Mouse (Mus musculus) brain, embryonic 14.5 days (tissue): ENCODE measurements around the gene Adam12. TPM values are rescaled to one million over a fixed set of nuclear protein-coding genes. Genes with fewer than 3 reads are reported as not detected.
"Not testable (repeated sequence)": the region's sequence is repeated elsewhere in the genome, so short reads cannot be mapped to it uniquely, and the experiment has no call there.

ENCODE experiments used
- DNase-seq: peaks from one replicate; pipeline ENCODE4 v3.0.0-alpha.2; 2011; ENCODE audit warnings: low read depth
- CTCF ChIP-seq: fragments of 200-500 bp; IDR thresholded peaks from 2 replicates; pipeline ENCODE4 v1.5.1; 2012; ENCODE audit warnings: inconsistent platforms, mild to moderate bottlenecking, moderate library complexity, borderline replicate concordance; ENCODE audit not compliant: insufficient read depth, insufficient read length; ENCODE audit errors: extremely low read depth
- POLR2A ChIP-seq: fragments of 200-500 bp; IDR thresholded peaks from 2 replicates; pipeline ENCODE4 v1.6.1; 2012; ENCODE audit warnings: mild to moderate bottlenecking, inconsistent platforms, borderline replicate concordance; ENCODE audit not compliant: poor library complexity, insufficient read depth, insufficient read length, severe bottlenecking; ENCODE audit errors: extremely low read depth
- polyA plus RNA-seq: library from polyadenylated mRNA; depleted of rRNA; stranded (reverse); fragments of >200 nt; gene quantifications from 2 replicates; pipeline ENCODE4 v1.2.3, GENCODE M21; 2012

Adam12 gene
- polyA plus RNA-seq, 1 experiment = 6.3 TPM

GRCm38 (mm10) chr7:133899391-133899790 lies 332.6 kb downstream of the Adam12 start:
- no peak for DNase-seq
- TF ChIP-seq CTCF = no peak

DNA sequence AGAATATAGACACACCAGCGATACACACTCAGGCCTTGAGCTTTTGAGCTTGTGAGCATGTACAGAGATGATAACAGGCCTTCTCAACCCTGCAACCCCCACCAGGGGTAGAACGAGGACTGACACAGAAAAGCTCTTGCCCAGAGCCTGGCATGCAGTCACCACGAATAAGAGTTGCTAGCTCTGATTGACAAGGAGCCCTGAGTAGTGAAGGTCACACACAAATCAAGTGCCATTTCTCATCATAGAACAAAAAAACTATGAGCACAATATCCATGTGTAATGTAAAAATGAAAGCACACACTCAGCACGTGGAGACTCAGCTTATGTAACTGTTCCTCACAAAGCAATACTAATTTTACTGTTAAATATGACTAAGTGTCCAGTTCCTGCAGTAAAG lies 340.1 kb downstream of the Adam12 start:
- TF ChIP-seq CTCF (no peak), POLR2A (no peak)
- no peak for DNase-seq

GRCm38 (mm10) chr7:133891298-133891697 lies 340.6 kb downstream of the Adam12 start:
- TF ChIP-seq CTCF = no peak
- TF ChIP-seq POLR2A = no peak
- DNase-seq = no peak

- TF ChIP-seq CTCF = no peak
- no peak for TF ChIP-seq POLR2A
- DNase-seq = no peak
These were observed 342.0 kb downstream of the Adam12 start for GRCm38 (mm10) chr7:133889986-133890385.

DNA sequence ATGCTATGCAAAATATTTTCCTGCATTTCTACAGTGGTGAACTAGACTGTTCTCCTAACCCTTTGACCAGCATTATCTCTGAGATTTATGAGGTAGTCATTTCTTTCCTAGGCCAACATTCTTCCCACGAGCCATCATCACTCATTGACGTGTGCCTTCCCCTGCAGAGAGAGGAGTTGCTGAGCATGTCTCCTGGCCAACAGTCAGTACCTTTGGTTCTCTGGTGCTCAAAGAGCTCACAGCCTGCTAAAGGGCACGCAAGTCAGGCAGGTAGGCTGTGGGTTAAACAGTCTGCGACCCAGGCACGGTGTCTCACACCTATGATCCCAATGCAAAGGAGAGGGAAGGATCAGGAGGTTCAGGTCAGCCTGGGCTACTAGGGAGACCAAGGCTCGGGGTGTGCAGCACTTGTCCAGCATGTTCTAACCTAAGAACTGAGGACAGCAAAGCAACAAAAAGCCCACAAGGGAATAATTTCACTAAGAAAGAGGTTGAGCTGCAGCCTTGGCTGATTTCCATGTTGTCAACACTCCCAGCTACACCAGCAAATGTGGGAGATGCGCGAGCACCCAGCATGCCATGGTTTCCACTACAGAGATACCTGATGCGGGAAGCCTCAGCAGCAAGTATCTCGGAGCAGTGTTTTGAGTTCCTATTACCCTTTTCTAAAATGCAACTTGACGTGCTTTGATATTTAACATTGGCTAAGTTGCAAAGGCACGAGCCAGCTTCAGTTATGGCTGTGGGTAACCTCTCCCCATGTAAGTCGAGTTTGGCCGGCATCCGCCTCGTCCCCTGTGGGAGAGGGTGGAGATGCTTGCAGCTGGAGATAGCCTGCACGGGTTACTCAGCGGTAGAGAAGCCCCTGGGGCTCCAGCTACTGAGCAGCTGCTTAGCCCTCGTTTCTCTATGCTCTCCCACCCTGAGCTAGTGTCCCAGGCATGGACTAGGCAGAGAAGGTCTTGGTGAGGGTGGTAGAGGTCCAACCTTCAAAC lies 342.7 kb downstream of the Adam12 start:
- DNase-seq = peak; percentile 17

GRCm38 (mm10) chr7:133884759-133885431 lies 347.1 kb downstream of the Adam12 start:
- DNase-seq = not testable (repeated sequence)

More for the DNA sequence above, 342.7 kb downstream of the Adam12 start:
- TF ChIP-seq CTCF = no peak

DNA sequence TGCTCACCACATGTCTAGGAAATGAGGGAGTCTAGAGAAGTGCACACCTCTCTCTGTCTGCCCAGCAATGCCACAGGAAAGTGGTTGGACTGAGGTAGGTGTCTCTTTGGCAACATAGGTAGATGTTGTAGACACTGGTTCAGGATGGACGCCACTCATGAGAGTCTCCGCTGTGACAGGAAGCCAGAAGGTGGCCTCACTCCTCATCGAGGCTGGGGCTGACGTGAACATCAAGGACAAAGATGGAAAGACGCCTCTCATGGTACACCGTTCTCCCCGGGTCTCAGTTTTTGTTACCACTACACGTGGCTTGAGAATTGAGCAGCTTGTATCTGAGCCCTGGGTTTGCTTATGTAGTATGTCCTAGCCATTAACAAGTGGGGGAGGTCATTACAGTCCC lies 352.2 kb downstream of the Adam12 start:
- no peak for DNase-seq
- TF ChIP-seq CTCF = no peak
- no peak for TF ChIP-seq POLR2A

GRCm38 (mm10) chr7:133876646-133877342 lies 355.2 kb downstream of the Adam12 start:
- DNase-seq = no peak
- TF ChIP-seq POLR2A = no peak
- no peak for TF ChIP-seq CTCF

- no peak for DNase-seq
- TF ChIP-seq POLR2A (no peak), CTCF (no peak)
These were observed 355.8 kb downstream of the Adam12 start for GRCm38 (mm10) chr7:133876139-133876538.

DNA sequence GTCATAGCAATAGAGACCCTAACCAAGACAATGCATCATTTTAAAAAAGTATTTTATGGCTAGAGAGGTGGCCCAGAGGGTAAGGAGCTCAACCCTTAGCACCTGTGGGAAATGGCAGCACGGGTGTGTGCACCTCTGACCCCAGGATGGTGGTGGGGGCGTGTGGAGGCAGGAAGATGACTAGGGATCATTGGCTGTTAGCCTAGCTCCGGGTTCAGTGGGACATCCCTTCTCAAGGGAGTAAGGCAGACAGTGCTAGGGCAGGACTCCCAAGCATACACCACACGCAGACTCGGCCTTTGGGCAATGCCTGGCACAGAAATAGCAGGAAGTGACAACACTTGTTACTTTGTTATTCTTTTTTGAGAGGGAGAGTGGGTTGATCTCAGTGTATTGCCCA lies 359.2 kb downstream of the Adam12 start:
- TF ChIP-seq CTCF = no peak
- no peak for TF ChIP-seq POLR2A

GRCm38 (mm10) chr7:133870265-133870664 lies 361.7 kb downstream of the Adam12 start:
- no peak for DNase-seq
- TF ChIP-seq POLR2A = no peak
- TF ChIP-seq CTCF = no peak

More for the DNA sequence above, 359.2 kb downstream of the Adam12 start:
- DNase-seq = no peak

DNA sequence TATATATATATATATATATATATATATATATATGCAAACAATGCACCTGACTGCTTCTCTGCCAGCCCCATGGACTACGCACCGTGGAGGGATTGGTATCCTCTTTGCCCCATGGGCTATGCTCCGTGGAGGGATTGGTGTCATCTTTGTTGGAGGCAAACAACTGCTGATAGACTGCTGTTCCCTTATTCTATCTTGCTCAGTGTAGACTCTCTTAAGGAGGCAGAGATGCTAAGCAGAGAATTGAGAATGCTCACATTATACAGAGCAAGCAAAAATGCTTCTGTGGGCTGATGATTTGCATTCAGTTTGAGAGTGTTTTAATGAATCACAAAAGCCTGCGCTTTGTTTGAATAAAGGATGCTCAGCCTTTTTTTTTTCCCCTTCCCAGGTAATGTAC lies 368.3 kb downstream of the Adam12 start:
- TF ChIP-seq POLR2A = no peak
- TF ChIP-seq CTCF = no peak
- no peak for DNase-seq

GRCm38 (mm10) chr7:133863151-133863550 lies 368.8 kb downstream of the Adam12 start:
- no peak for DNase-seq
- TF ChIP-seq POLR2A (no peak), CTCF (no peak)
